Mouse (Mus musculus): ENCODE data around the gene Fbxl15.

DNA sequence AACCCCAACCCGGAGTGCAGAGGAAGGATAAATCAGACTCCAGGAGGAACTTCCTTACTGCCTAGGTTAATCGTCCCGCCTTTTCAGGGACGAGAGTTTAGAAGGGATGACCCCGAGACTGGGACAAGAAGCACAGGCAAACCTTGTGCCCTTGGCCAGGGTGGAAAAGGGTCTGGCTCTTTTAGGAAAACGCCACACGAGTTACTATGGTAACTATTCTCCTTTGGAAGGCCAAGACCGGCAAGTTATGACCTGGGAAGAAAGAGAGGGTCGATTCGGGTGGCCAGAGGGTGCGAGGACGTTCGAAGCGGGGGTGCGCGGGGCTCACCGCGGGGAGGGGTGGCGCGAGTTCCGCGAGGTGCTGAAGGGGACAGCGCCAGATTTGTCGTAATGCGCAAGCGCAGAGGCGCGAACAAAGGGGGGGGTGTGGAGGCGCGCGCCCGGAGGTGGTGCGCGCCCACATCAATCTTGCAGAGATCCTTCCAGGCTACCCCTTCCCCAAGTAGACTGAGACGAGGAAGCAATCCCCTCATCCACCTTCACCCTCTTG is 1.2 kb upstream of the Fbxl15 start, which contains the start of gene Psd:
- TF ChIP-seq CTCF (IDR thresholded peaks at IDR 0.05; ENCODE audit: low read depth) (no peak), EP300 (optimal IDR thresholded peaks at IDR 0.05) (no peak)

Data from stomach, postnatal 0 days (tissue).